Mouse (Mus musculus) heart, embryonic 10.5 days (tissue): ENCODE data around the gene Wdr76. TPM values are rescaled to one million over a fixed set of nuclear protein-coding genes. Genes with fewer than 3 reads are reported as not detected.
A peak's percentile ranks its signal among the peaks of the same experiment; 100 is the strongest.

Experiments
- DNase-seq: peaks from one replicate; pipeline ENCODE4 v3.0.0-alpha.2; 2017; ENCODE audit warnings: low spot score
- H3K27ac ChIP-seq: fragments of 300-500 bp; sonication (generic); 2 replicates; pipeline ENCODE4 v1.5.1; 2016; ENCODE audit warnings: mild to moderate bottlenecking
- H3K27me3 ChIP-seq: fragments of 300-500 bp; sonication (generic); 2 replicates; pipeline ENCODE4 v1.6.1; 2016; ENCODE audit warnings: mild to moderate bottlenecking; ENCODE audit not compliant: poor library complexity, insufficient read depth, severe bottlenecking
- H3K36me3 ChIP-seq: fragments of 300-500 bp; sonication (generic); 2 replicates; pipeline ENCODE4 v1.6.1; 2016; ENCODE audit warnings: mild to moderate bottlenecking, moderate library complexity
- H3K4me1 ChIP-seq: fragments of 300-500 bp; sonication (generic); 2 replicates; pipeline ENCODE4 v1.6.1; 2016; ENCODE audit warnings: mild to moderate bottlenecking
- H3K4me3 ChIP-seq: fragments of 300-500 bp; sonication (generic); 2 replicates; pipeline ENCODE4 v1.5.1; 2016; ENCODE audit warnings: mild to moderate bottlenecking, moderate library complexity
- H3K9me3 ChIP-seq: fragments of 300-500 bp; sonication (generic); 2 replicates; pipeline ENCODE4 v1.6.1; 2016; ENCODE audit warnings: mild to moderate bottlenecking, moderate library complexity
- WGBS: fragments of 180-500 bp; shearing (Covaris S2); methylation state at CpG from one replicate; pipeline ENCODE4 v1.1.7; 2016; 5-methylcytosine and 5-hydroxymethylcytosine counted together
- polyA plus RNA-seq: library from polyadenylated mRNA; unstranded; fragments of >200 nt; fragmentation: Nextera tagmentation; extraction: Ambion mirVana; gene quantifications from 2 replicates; pipeline ENCODE4 v1.2.1, GENCODE M21; 2016

Wdr76 gene
- polyA plus RNA-seq, 1 experiment from 2014 or later, result 9.1 TPM

- Histone ChIP-seq H3K36me3 (no peaks in the 10 kb centered on the region), H3K27ac (peak overlapping the region; percentile 56), H3K9me3 (no peaks in the 10 kb centered on the region), H3K27me3 (0 out of 2 replicates have a peak, but pooled peaks cover 5% of the 10 kb centered on the region), H3K4me1 (peaks cover 17% of the 10 kb centered on the region), H3K4me3 (no peak overlapping the region; the same call in 1 of the 2 replicates)
- no peak for DNase-seq
- WGBS, result 29% methylated on average over 12 of the region's 12 CpGs
These were observed 81.2 kb downstream of the Wdr76 start for GRCm38 (mm10) chr2:121587523-121588308.

DNA sequence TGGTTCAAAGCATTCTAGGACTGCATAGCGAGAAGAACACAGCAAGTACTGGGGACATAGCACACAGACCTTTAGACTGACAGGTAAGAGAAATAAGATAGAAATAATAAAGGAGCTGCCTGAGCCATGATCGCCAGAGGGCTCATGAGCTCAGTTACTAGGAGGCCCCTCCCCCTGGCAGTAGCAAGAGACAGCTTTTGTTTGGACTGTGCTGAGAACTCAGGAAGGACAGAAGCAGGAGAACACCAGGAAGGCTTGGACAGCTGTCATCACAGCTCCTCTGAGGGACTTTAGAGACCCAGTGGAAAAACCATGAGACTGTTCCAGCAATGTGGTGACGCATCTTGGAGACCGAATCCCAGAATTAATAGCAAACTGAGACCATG is 81.8 kb downstream of the Wdr76 start:
- H3K36me3 ChIP-seq, result no peaks in the 10 kb centered on the region
- H3K4me1 ChIP-seq, result peaks cover 17% of the 10 kb centered on the region
- H3K27me3 ChIP-seq, result 0 out of 2 replicates have a peak, but pooled peaks cover 5% of the 10 kb centered on the region
- 46% methylated on average over 4 of the region's 4 CpGs for WGBS
- peak overlapping the region; percentile 59 for H3K27ac ChIP-seq
- H3K9me3 ChIP-seq, result no peaks in the 10 kb centered on the region
- H3K4me3 ChIP-seq, result no peak overlapping the region; the same call in 1 of the 2 replicates
- DNase-seq, result no peak

DNA sequence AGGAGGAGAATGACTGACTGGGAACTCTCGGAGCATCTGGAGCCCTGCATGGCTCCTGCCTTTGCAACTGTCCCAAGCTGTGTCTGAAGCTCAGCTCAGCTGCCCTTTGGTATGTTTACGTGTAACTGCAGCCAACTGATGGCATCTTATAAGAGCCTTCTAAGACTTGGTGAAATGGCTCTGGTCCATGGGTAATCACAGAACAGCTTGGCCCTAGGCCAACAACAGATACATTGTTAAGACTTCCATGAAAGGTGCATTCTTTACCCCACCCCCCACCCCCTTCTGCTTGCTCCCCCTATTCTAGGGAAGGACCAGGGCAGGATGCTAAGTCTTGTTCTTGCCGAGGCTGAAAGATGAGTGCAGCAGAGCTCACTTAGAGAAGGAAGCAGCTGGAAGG is 87.6 kb downstream of the Wdr76 start:
- Histone ChIP-seq H3K4me3 (peak overlapping the region; percentile 28), H3K4me1 (peaks cover 30% of the 10 kb centered on the region), H3K27me3 (peaks cover 14% of the 10 kb centered on the region; the same call in 1 of the 2 replicates), H3K27ac (peak overlapping the region; percentile 75), H3K36me3 (no peaks in the 10 kb centered on the region), H3K9me3 (no peaks in the 10 kb centered on the region)
- WGBS, result 50% methylated on average over 3 of the region's 3 CpGs
- no peak for DNase-seq

Other genes with a start within 250 kb of the Wdr76 start
- gene Trp53bp1, start 235.3 kb upstream of the Wdr76 start, polyA plus RNA-seq, result 75.0 and 81.9 TPM in 2 replicates
- gene Map1a, start 217.1 kb upstream of the Wdr76 start, polyA plus RNA-seq, result 5.2 and 5.5 TPM in 2 replicates
- 11.7 and 12.2 TPM in 2 replicates for gene Ppip5k1, start 151.3 kb upstream of the Wdr76 start, polyA plus RNA-seq
- gene Ckmt1, start 149.0 kb upstream of the Wdr76 start, polyA plus RNA-seq, result 0.16 and 0.63 TPM in 2 replicates
- gene Strc, start 119.6 kb upstream of the Wdr76 start, polyA plus RNA-seq, result not detected in 2 replicates
- 736 and 829 TPM in 2 replicates for gene Pdia3, start 92.9 kb upstream of the Wdr76 start, polyA plus RNA-seq
- 2.8 and 3.1 TPM in 2 replicates for gene Catsper2, start 92.9 kb upstream of the Wdr76 start, polyA plus RNA-seq
- gene Ell3, start 62.4 kb upstream of the Wdr76 start, polyA plus RNA-seq, result 2.0 and 3.5 TPM in 2 replicates
- gene Serf2, start 57.5 kb upstream of the Wdr76 start, polyA plus RNA-seq, result 503 and 534 TPM in 2 replicates
- gene Hypk, start 53.4 kb upstream of the Wdr76 start, polyA plus RNA-seq, result 139 and 162 TPM in 2 replicates
- 0.09 and 0.20 TPM in 2 replicates for gene Serinc4, start 49.9 kb upstream of the Wdr76 start, polyA plus RNA-seq
- gene Mfap1b, start 32.7 kb upstream of the Wdr76 start, polyA plus RNA-seq, result 45.4 and 49.3 TPM in 2 replicates
- gene Mfap1a, start 58 bp upstream of the Wdr76 start, polyA plus RNA-seq, result 17.7 and 23.8 TPM in 2 replicates